Mouse (Mus musculus) cerebellum, postnatal 36 days (tissue): ENCODE measurements around the gene Gm20388.
"Not testable (repeated sequence)": the region's sequence is repeated elsewhere in the genome, so short reads cannot be mapped to it uniquely, and the experiment has no call there.

Experiments
- DNase-seq, 2 experiments: peaks; one replicate each; pipeline ENCODE4 v3.0.0; 2021 to 2022; ENCODE audit warnings: mixed read lengths in 2 of 2

Gm20388 gene

GRCm38 (mm10) chr8:123514781-123515539 lies 3604.3 kb downstream of the Gm20388 start, which contains the start of gene Dbndd1:
TSS of gene Dbndd1 (minus strand) at chr8:123515463.
- DNase-seq = peak; percentile 42 to 67

- no peak for DNase-seq
Measured at GRCm38 (mm10) chr8:123515540-123515897, 3604.9 kb downstream of the Gm20388 start.

- no peak for DNase-seq
Measured at GRCm38 (mm10) chr8:123516596-123516995, 3606.0 kb downstream of the Gm20388 start.

GRCm38 (mm10) chr8:123518172-123518571 lies 3607.5 kb downstream of the Gm20388 start:
- no peak for DNase-seq

- peak; percentile 88 for DNase-seq
Measured at GRCm38 (mm10) chr8:123518667-123519066, 3608.0 kb downstream of the Gm20388 start, which contains the start of gene Gas8. TSS of gene Gas8 (plus strand) at chr8:123518834.

- DNase-seq = not testable (repeated sequence)
Measured at GRCm38 (mm10) chr8:123520048-123520447, 3609.4 kb downstream of the Gm20388 start.

GRCm38 (mm10) chr8:123527720-123528489 lies 3617.3 kb downstream of the Gm20388 start:
- DNase-seq = no peak

- DNase-seq = no peak
Measured at GRCm38 (mm10) chr8:123536242-123536989, 3625.8 kb downstream of the Gm20388 start.

- no peak for DNase-seq
Measured at GRCm38 (mm10) chr8:123536990-123537380, 3626.3 kb downstream of the Gm20388 start.

- peak in 1 of 2 experiments; percentile 38 for DNase-seq
Measured at GRCm38 (mm10) chr8:123537641-123538040, 3627.0 kb downstream of the Gm20388 start.

- DNase-seq = not testable (repeated sequence)
Measured at GRCm38 (mm10) chr8:123564221-123564620, 3653.6 kb downstream of the Gm20388 start.

- DNase-seq = peak in 1 of 2 experiments; percentile 1
Measured at GRCm38 (mm10) chr8:123575386-123575785, 3664.7 kb downstream of the Gm20388 start.

GRCm38 (mm10) chr8:123600666-123601172 lies 3690.1 kb downstream of the Gm20388 start:
- DNase-seq = not testable (repeated sequence)

- DNase-seq = not testable (repeated sequence)
Measured at GRCm38 (mm10) chr8:123601457-123601856, 3690.8 kb downstream of the Gm20388 start.

- DNase-seq = peak in 1 of 2 experiments; percentile 1
Measured at GRCm38 (mm10) chr8:123612652-123613051, 3702.0 kb downstream of the Gm20388 start.

GRCm38 (mm10) chr8:123623523-123623922 lies 3712.9 kb downstream of the Gm20388 start:
- not testable (repeated sequence) for DNase-seq

- no peak for DNase-seq
Measured at GRCm38 (mm10) chr8:123624274-123624673, 3713.6 kb downstream of the Gm20388 start.

- DNase-seq = no peak
Measured at GRCm38 (mm10) chr8:123624702-123625101, 3714.1 kb downstream of the Gm20388 start.

GRCm38 (mm10) chr8:123625717-123626116 lies 3715.1 kb downstream of the Gm20388 start:
- DNase-seq = no peak

GRCm38 (mm10) chr8:123627410-123628147 lies 3716.9 kb downstream of the Gm20388 start:
- DNase-seq = no peak

- DNase-seq = peak; percentile 62 to 75
Measured at GRCm38 (mm10) chr8:123628253-123628967, 3717.8 kb downstream of the Gm20388 start.
